Mouse (Mus musculus) forebrain, embryonic 13.5 days (tissue): ENCODE data around the gene Ugt1a10. TPM values are rescaled to one million over a fixed set of nuclear protein-coding genes. Genes with fewer than 3 reads are reported as not detected.

Experiments used
- ATAC-seq: fragments of 200-750 bp; cut with Nextera tagmentation; 2 replicates; pipeline ENCODE4 v1.8.0; 2017
- H3K27ac ChIP-seq: fragments of 300-500 bp; sonication (generic); 2 replicates; pipeline ENCODE4 v1.5.1; 2015; ENCODE audit warnings: inconsistent platforms, mild to moderate bottlenecking, moderate library complexity
- H3K27me3 ChIP-seq: fragments of 300-500 bp; sonication (generic); 2 replicates; pipeline ENCODE4 v1.6.1; 2015; ENCODE audit warnings: mild to moderate bottlenecking, inconsistent platforms
- H3K36me3 ChIP-seq: fragments of 300-500 bp; sonication (generic); 2 replicates; pipeline ENCODE4 v1.6.1; 2015; ENCODE audit warnings: mild to moderate bottlenecking, inconsistent platforms; ENCODE audit not compliant: poor library complexity, severe bottlenecking
- H3K4me1 ChIP-seq: fragments of 300-500 bp; sonication (generic); 2 replicates; pipeline ENCODE4 v1.6.1; 2015; ENCODE audit warnings: inconsistent platforms
- H3K4me2 ChIP-seq: fragments of 300-500 bp; sonication (generic); 2 replicates; pipeline ENCODE4 v1.6.1; 2015; ENCODE audit warnings: inconsistent platforms, mild to moderate bottlenecking, moderate library complexity
- H3K4me3 ChIP-seq: fragments of 300-500 bp; sonication (generic); 2 replicates; pipeline ENCODE4 v1.5.1; 2015; ENCODE audit warnings: mild to moderate bottlenecking, inconsistent platforms
- H3K9ac ChIP-seq: fragments of 300-500 bp; sonication (generic); 2 replicates; pipeline ENCODE4 v1.6.1; 2015; ENCODE audit warnings: mild to moderate bottlenecking, inconsistent platforms
- H3K9me3 ChIP-seq: fragments of 300-500 bp; sonication (generic); replicated peaks from 2 replicates; pipeline ENCODE4 v1.6.1; 2016; ENCODE audit warnings: inconsistent platforms
- WGBS: fragments of 180-500 bp; shearing (Covaris S2); methylation state at CpG from one replicate; pipeline ENCODE4 v1.1.7; 2015; 5-methylcytosine and 5-hydroxymethylcytosine counted together
- polyA plus RNA-seq: library from polyadenylated mRNA; unstranded; fragments of >200 nt; fragmentation: Nextera tagmentation; extraction: Ambion mirVana; gene quantifications from 2 replicates; pipeline ENCODE4 v1.2.1, GENCODE M21; 2015

Gene Ugt1a10
- polyA plus RNA-seq, 1 experiment from 2014 or later = not detected

DNA sequence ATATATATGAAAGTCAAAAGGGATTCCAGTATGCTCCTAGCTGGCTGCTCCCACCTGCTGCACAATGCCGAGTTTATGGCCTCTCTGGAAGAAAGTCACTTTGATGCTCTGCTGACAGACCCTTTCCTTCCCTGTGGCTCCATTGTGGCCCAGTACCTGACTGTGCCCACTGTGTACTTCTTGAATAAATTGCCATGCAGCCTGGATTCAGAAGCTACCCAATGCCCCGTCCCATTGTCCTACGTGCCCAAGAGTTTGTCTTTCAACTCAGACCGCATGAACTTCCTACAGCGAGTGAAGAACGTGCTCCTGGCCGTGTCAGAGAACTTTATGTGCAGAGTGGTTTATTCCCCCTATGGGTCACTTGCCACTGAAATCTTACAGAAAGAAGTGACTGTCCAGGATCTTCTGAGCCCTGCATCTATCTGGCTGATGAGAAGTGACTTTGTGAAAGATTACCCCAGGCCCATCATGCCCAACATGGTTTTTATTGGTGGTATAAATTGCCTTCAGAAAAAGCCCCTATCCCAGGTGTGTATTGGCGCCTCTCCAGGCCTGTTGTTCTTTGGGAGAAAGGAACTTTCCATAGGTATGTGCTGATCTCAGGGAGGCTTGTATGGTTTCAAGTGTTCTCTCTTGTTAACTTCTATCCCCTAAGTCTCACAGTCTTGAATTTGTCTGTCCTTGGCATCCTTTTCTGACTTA is 157.3 kb downstream of the Ugt1a10 start:
- H3K9me3 ChIP-seq = peaks cover 59% of the 10 kb centered on the region
- no peaks in the 10 kb centered on the region for H3K36me3 ChIP-seq
- 60% methylated on average over 8 of the region's 8 CpGs for WGBS
- no peaks in the 10 kb centered on the region for H3K4me1 ChIP-seq
- no peak for ATAC-seq
- no peak overlapping the region for H3K4me3 ChIP-seq
- H3K9ac ChIP-seq = no peak overlapping the region
- no peaks in the 10 kb centered on the region for H3K27me3 ChIP-seq
- H3K4me2 ChIP-seq = no peak overlapping the region
- H3K27ac ChIP-seq = no peak overlapping the region

DNA sequence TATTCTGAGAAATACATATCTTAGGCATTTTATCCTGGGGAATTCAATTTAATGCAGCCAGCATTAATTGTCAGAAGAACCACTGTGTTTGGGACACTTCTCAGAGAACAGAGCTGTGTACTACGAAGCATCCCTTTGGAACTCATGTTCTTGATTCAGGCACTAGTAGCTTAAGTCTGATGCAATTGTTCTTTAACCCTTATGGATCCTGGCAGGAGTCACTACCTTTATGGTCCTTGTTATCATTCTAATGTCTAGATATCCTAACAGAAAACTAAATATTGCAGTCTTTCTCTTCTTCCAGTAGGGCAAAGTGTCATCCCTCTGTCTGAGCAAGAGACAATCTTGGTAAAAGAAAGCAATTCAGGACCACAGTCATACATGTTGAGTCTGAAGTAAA is 157.9 kb downstream of the Ugt1a10 start:
- no peak for ATAC-seq
- H3K4me1 ChIP-seq = no peaks in the 10 kb centered on the region
- H3K4me2 ChIP-seq = no peak overlapping the region
- H3K9ac ChIP-seq = no peak overlapping the region
- no peak overlapping the region for H3K27ac ChIP-seq
- no peaks in the 10 kb centered on the region for H3K36me3 ChIP-seq
- peaks cover 61% of the 10 kb centered on the region for H3K9me3 ChIP-seq
- no peak overlapping the region for H3K4me3 ChIP-seq
- 77% methylated on average over 1 of the region's 1 CpGs for WGBS
- H3K27me3 ChIP-seq = no peaks in the 10 kb centered on the region

DNA sequence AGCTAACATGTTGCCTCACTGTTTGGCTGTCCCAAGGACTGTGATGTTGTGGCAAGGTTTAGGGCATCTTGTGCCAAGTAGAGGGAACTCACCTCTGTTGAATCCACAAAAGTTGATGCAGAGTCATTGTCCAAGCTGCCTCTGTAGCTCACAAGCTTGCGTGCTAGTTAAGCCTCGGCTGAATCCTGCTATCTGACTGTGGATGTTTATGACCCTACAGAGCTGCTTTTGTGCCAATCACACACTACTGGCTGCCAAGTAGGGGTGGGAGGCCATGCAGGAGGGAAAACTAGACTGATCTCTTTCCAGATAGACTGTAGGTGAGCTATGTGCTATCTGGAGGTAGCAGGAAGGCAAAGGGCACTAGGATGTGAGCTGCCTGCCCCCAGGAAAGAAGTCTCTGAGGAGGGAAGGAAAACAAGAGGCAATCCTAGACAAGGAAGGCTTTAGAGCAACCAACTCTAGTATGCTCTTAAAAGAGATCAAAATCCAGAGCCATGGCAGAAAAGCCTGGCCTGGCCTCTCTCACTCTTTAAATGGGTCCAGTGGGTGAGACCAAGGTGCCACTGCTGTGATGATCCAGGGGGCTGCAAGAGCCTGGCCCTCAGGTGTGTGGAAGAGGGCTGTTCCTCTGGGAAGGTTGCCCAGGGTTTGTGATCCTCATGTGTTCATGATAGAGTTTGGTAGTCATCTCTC is 158.7 kb downstream of the Ugt1a10 start:
- Histone ChIP-seq H3K4me3 (no peak overlapping the region), H3K9me3 (peaks cover 61% of the 10 kb centered on the region), H3K36me3 (no peaks in the 10 kb centered on the region), H3K27ac (no peak overlapping the region), H3K4me1 (no peaks in the 10 kb centered on the region), H3K27me3 (no peaks in the 10 kb centered on the region), H3K4me2 (no peak overlapping the region), H3K9ac (no peak overlapping the region)
- no peak for ATAC-seq
- 83% methylated on average over 2 of the region's 2 CpGs for WGBS

DNA sequence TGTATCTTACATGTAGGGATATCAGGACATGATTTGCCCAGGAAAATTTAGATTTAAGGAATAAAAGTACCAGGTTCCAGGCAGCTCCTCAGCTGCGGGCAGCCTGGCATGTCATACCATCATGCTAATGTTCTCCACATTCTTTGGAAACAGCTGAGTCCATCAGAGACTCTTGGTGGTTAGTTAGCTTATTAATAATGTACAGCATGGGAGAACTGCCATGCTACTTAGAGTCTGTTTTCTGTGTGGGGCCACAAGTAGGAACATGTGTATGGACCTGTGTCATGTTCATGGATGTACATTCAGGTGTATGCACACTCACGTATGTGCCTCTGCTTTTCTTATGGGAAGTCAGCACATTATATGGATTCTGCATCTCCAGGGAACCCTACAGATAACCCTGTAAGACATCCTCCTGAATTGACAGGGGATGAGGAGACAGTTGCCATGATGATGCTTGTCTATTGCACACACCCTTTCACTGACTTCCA is 159.3 kb downstream of the Ugt1a10 start:
- no peak for ATAC-seq
- Histone ChIP-seq H3K4me2 (no peak overlapping the region), H3K4me1 (no peaks in the 10 kb centered on the region), H3K4me3 (no peak overlapping the region), H3K27ac (no peak overlapping the region), H3K36me3 (no peaks in the 10 kb centered on the region), H3K9ac (no peak overlapping the region), H3K9me3 (peaks cover 61% of the 10 kb centered on the region), H3K27me3 (no peaks in the 10 kb centered on the region)
- 79% methylated on average over 2 of the region's 2 CpGs for WGBS

DNA sequence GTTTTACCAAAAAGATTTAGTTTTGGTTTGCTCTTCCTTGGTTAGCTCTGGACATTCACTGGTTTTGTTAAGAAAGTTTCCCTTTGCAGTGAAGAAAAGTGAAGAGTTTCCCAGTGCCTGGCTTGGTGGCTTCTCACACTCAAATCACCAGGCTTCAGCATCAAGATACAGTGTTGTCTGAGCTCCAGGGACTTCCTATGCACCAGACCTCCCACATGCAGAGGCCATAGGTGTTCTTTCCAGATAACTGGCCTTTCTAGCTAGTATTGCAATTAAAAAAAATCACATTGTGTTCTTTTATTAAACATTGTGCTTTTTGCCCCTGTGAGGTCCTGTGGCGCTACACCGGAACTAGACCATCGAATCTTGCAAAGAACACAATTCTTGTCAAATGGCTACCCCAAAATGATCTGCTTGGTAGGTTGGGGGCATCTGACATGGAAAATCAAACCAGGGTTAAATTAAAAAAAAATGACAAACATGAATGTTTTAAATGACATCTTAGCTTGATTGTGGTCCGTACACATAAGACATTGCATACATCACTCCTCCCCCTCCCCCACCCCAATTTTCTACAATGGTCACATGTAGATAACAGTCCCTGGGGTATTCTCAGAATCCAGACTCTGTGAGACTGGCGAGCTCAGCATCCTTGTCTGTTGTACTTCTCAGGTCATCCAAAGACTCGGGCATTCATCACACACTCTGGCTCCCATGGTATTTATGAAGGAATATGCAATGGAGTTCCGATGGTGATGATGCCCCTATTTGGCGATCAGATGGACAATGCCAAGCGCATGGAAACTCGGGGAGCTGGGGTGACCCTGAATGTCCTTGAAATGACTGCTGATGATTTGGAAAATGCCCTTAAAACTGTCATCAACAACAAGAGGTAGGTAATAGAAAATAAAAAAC is 160.5 kb downstream of the Ugt1a10 start:
- no peaks in the 10 kb centered on the region for H3K4me1 ChIP-seq

DNA sequence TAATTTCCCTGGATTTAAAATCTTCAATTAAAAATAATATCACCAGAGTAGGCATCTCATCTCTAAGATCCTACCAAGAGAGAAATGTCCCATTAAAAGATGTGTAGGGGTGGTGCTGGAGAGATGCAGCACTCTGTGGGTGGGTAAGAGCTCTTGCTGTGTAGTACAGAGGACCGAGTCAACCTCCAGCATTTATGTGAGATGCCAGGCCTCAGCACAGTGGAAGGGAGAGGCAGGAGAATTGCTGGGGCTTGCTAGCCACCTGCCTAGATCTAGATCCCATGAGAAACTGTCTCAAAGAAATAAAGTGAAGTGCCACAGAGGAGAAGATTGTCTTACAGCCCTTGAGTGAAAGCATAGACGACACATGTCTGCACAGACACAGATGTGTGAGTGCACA is 161.4 kb downstream of the Ugt1a10 start:
- no peak for ATAC-seq
- Histone ChIP-seq H3K4me1 (no peaks in the 10 kb centered on the region), H3K9me3 (peaks cover 58% of the 10 kb centered on the region), H3K27ac (no peak overlapping the region), H3K4me2 (no peak overlapping the region), H3K27me3 (no peaks in the 10 kb centered on the region), H3K4me3 (no peak overlapping the region), H3K36me3 (no peaks in the 10 kb centered on the region), H3K9ac (no peak overlapping the region)
- 67% methylated on average over 2 of the region's 2 CpGs for WGBS

More for the DNA sequence above, 160.5 kb downstream of the Ugt1a10 start:
- no peak overlapping the region for H3K4me2 ChIP-seq
- WGBS = 71% methylated on average over 10 of the region's 10 CpGs
- peaks cover 61% of the 10 kb centered on the region for H3K9me3 ChIP-seq
- no peak overlapping the region for H3K27ac ChIP-seq
- no peak overlapping the region for H3K4me3 ChIP-seq
- no peak for ATAC-seq
- no peaks in the 10 kb centered on the region for H3K27me3 ChIP-seq
- H3K9ac ChIP-seq = no peak overlapping the region
- H3K36me3 ChIP-seq = no peaks in the 10 kb centered on the region

DNA sequence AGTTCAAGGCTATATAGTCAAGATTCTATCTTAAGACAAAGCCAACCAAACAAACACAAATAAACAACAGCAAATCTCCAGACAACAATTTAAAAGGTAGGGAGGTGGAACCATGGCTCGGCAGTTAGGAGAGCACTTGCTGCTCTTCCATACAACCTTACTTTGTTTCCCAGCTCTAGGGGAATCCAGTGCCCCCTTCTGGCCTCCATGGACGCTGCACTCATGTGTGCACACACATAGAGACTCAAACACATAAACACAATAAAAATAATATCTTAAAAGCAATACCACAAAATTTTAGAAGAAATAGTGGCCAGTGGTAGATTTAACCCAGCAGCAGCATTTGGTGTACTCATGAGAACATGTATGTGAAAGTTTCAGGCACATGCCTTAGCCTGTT is 162.0 kb downstream of the Ugt1a10 start:
- Histone ChIP-seq H3K4me3 (no peak overlapping the region), H3K27ac (no peak overlapping the region), H3K9me3 (peaks cover 54% of the 10 kb centered on the region), H3K4me2 (no peak overlapping the region), H3K36me3 (no peaks in the 10 kb centered on the region), H3K9ac (no peak overlapping the region), H3K27me3 (no peaks in the 10 kb centered on the region), H3K4me1 (no peaks in the 10 kb centered on the region)
- no peak for ATAC-seq
- 63% methylated on average over 2 of the region's 2 CpGs for WGBS

DNA sequence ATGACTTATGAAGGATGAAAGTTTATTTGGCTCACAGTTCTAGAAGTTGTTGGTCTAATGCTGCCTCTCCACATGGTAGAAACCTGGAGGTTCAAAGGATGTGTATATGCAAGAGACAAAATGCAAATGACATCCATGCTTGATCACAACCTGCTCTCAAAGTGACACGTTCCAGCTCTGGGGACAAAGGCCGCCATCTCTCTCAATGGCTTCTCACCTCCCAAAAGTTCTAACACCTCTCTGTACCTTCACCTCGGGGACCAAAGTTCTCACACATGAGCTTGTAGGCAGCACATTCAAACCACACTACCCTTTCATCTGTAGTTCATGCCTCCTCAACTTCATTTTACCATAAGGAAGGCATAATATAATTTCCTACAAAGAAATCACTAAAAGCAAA is 162.4 kb downstream of the Ugt1a10 start:
- H3K9me3 ChIP-seq = peaks cover 51% of the 10 kb centered on the region
- no peaks in the 10 kb centered on the region for H3K27me3 ChIP-seq

DNA sequence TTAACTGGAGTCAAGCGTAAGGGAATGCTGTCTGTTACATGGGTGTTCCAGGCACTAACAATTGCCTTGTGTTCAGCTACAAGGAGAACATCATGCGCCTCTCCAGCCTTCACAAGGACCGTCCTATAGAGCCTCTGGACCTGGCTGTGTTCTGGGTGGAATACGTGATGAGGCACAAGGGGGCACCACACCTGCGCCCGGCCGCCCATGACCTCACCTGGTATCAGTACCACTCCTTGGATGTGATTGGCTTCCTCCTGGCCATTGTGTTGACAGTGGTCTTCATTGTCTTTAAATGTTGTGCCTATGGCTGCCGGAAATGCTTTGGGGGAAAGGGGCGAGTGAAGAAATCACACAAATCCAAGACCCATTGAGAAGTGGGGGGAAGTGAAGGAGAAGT is 162.9 kb downstream of the Ugt1a10 start:
- no peak overlapping the region for H3K4me2 ChIP-seq
- no peak overlapping the region for H3K27ac ChIP-seq
- no peak for ATAC-seq
- H3K9ac ChIP-seq = no peak overlapping the region
- H3K36me3 ChIP-seq = no peaks in the 10 kb centered on the region
- H3K4me3 ChIP-seq = no peak overlapping the region
- WGBS = 75% methylated on average over 9 of the region's 9 CpGs
- H3K4me1 ChIP-seq = no peaks in the 10 kb centered on the region
- peaks cover 46% of the 10 kb centered on the region for H3K9me3 ChIP-seq
- H3K27me3 ChIP-seq = no peaks in the 10 kb centered on the region

More for the DNA sequence above, 162.4 kb downstream of the Ugt1a10 start:
- H3K4me1 ChIP-seq = no peaks in the 10 kb centered on the region
- no peaks in the 10 kb centered on the region for H3K36me3 ChIP-seq
- no peak overlapping the region for H3K4me3 ChIP-seq
- H3K9ac ChIP-seq = no peak overlapping the region
- 40% methylated on average over 3 of the region's 3 CpGs for WGBS
- no peak for ATAC-seq
- H3K27ac ChIP-seq = no peak overlapping the region
- H3K4me2 ChIP-seq = no peak overlapping the region

DNA sequence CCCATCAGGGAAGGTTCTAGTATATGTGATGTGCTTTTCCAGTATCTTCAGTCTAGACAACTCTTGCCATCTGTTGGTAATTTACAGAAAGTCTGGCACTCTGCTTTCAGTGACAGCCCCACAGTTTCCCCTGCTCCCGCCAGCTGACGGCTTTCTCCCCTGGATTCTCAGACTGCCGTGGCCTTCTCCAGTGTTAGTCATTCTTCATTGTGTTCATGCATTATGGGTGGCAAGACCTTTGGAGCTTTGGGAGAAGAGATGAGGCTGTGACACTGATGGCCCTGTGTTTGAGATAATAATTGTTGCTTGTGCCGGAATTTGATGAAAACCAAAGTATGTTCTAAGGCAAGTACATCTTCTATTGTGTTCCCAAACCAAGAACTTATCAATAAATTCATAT is 163.4 kb downstream of the Ugt1a10 start:
- Histone ChIP-seq H3K27me3 (no peaks in the 10 kb centered on the region), H3K27ac (no peak overlapping the region), H3K4me1 (no peaks in the 10 kb centered on the region), H3K9ac (no peak overlapping the region), H3K4me3 (no peak overlapping the region), H3K4me2 (no peak overlapping the region), H3K9me3 (peaks cover 41% of the 10 kb centered on the region), H3K36me3 (no peaks in the 10 kb centered on the region)
- WGBS = 49% methylated on average over 4 of the region's 4 CpGs
- ATAC-seq = no peak

DNA sequence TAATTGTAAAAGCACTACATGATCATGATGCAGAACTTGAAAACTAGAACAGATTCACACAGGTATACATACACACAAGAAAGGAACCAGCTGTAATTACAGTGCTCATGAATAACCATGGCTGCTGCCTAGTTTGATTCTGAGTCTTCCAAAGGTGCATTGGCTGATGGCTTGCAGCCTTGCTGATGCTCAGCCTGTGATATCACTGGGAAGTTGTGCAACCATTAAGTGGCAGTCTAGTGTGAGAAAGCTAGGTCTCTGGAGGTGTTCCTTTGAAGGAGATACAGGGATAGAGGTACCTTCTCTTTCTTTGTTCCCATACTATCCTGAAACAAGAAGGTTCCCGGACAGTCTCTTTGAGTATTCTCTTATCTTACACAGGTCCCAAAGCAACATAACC is 163.9 kb downstream of the Ugt1a10 start:
- ATAC-seq = no peak
- 17% methylated on average over 1 of the region's 1 CpGs for WGBS

DNA sequence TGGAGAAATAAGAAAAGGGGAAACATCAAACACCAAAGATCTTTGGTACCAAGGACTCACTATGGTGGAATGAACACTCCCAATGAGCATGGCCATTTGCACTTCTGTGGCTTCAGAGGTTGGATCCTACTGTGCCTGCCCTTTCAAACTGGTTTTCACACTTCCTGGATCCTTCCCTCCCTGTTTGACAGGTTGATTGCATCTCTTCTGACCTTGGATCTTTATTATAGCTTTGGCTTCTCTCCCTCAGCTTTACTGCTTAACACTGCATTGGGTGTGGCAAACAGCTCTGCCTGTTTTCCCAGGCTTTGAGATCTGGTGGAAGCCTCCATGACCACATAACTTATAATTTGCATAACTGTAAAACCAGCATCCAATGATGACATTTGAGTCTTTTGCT is 165.1 kb downstream of the Ugt1a10 start:
- no peak for ATAC-seq
- H3K9ac ChIP-seq = no peak overlapping the region

More for the DNA sequence above, 163.9 kb downstream of the Ugt1a10 start:
- H3K9ac ChIP-seq = no peak overlapping the region
- no peaks in the 10 kb centered on the region for H3K4me1 ChIP-seq
- no peak overlapping the region for H3K4me3 ChIP-seq
- no peaks in the 10 kb centered on the region for H3K36me3 ChIP-seq
- peaks cover 36% of the 10 kb centered on the region for H3K9me3 ChIP-seq
- H3K4me2 ChIP-seq = no peak overlapping the region
- H3K27ac ChIP-seq = no peak overlapping the region
- H3K27me3 ChIP-seq = no peaks in the 10 kb centered on the region

More for the DNA sequence above, 165.1 kb downstream of the Ugt1a10 start:
- peaks cover 27% of the 10 kb centered on the region for H3K9me3 ChIP-seq
- H3K4me3 ChIP-seq = no peak overlapping the region
- H3K4me2 ChIP-seq = no peak overlapping the region
- no peaks in the 10 kb centered on the region for H3K4me1 ChIP-seq
- H3K27me3 ChIP-seq = no peaks in the 10 kb centered on the region
- no peak overlapping the region for H3K27ac ChIP-seq
- H3K36me3 ChIP-seq = no peaks in the 10 kb centered on the region
